Mouse (Mus musculus) testis, adult 2 months (tissue): ENCODE measurements around the gene Neu4.

ENCODE experiments used
- CTCF ChIP-seq: fragments of 200-500 bp; IDR thresholded peaks from 2 replicates; pipeline ENCODE4 v1.5.1; 2012; ENCODE audit warnings: low read depth, mild to moderate bottlenecking, inconsistent platforms, low read length, moderate library complexity; ENCODE audit not compliant: control insufficient read depth, insufficient read depth, insufficient replicate concordance
- POLR2A ChIP-seq: fragments of 200-500 bp; IDR thresholded peaks from 2 replicates; pipeline ENCODE4 v1.6.1; 2012; ENCODE audit warnings: low read depth, mild to moderate bottlenecking, inconsistent platforms, low read length, moderate library complexity; ENCODE audit not compliant: control insufficient read depth

DNA sequence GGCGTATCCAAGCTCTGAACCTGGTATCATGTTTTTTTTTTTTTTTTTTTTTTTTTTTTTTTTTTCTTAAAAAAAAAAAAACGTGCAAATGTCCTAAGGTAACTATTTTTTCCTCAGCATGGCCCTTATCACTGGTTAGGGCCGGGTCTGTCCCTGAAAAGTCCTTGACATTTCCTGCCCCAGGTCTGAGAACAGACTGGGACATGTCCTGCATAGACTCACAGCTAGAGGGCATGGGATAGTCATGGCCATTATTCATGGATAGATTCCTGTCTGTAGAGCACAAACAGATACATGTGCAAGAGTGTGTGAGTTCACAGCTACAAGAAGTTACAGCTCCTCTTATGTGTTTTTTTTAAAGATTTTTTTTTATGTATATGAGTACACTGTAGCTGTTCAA, 31.5 kb upstream of the Neu4 start:
- TF ChIP-seq CTCF (no peak), POLR2A (no peak)
